Mouse (Mus musculus): ENCODE results near the gene Rnft1. TPM values are rescaled to one million over a fixed set of nuclear protein-coding genes. Genes with fewer than 3 reads are reported as not detected.

The Rnft1 gene
- polyA plus RNA-seq, 1 experiment from 2014 or later, result 58.2 TPM

GRCm38 (mm10) chr11:86539716-86540475, 55.4 kb downstream of the Rnft1 start:
- 82% methylated on average over 6 of the region's 6 CpGs for WGBS
- no peak overlapping the region for H3K9ac ChIP-seq (ENCODE audit: low read length)
- H3K9me3 ChIP-seq (ENCODE audit: control insufficient read depth, low read length), result no peaks in the 10 kb centered on the region
- no peak overlapping the region for H3K4me2 ChIP-seq (replicated peaks; ENCODE audit: low read depth)
- H3K27ac ChIP-seq (replicated peaks), result no peak overlapping the region
- no peak overlapping the region for H3K4me3 ChIP-seq (ENCODE audit: low read depth, low read length)
- H3K27me3 ChIP-seq (ENCODE audit: control insufficient read depth, insufficient read depth, low read length), result no peaks in the 10 kb centered on the region
- ATAC-seq (ENCODE audit: low FRiP score, low TSS enrichment) (no peak), DNase-seq (ENCODE audit: low spot score) (no peak)
- no peaks in the 10 kb centered on the region for H3K4me1 ChIP-seq (replicated peaks; ENCODE audit: control insufficient read depth, insufficient read depth)
- TF ChIP-seq CTCF (IDR thresholded peaks at IDR 0.05; ENCODE audit: low read depth), result no peak
- TF ChIP-seq EP300 (optimal IDR thresholded peaks at IDR 0.05), result no peak
- H3K36me3 ChIP-seq (ENCODE audit: control insufficient read depth, insufficient read depth, low read length), result no peaks in the 10 kb centered on the region

- WGBS, result 73% methylated on average over 2 of the region's 2 CpGs
- ATAC-seq (ENCODE audit: low FRiP score, low TSS enrichment) (no peak), DNase-seq (ENCODE audit: low spot score) (no peak)
- Histone ChIP-seq H3K4me1 (replicated peaks; ENCODE audit: control insufficient read depth, insufficient read depth) (no peaks in the 10 kb centered on the region), H3K36me3 (ENCODE audit: control insufficient read depth, insufficient read depth, low read length) (no peaks in the 10 kb centered on the region), H3K4me3 (ENCODE audit: low read depth, low read length) (no peak overlapping the region), H3K9ac (ENCODE audit: low read length) (no peak overlapping the region), H3K4me2 (replicated peaks; ENCODE audit: low read depth) (no peak overlapping the region), H3K27ac (replicated peaks) (no peak overlapping the region), H3K27me3 (ENCODE audit: control insufficient read depth, insufficient read depth, low read length) (no peaks in the 10 kb centered on the region), H3K9me3 (ENCODE audit: control insufficient read depth, low read length) (no peaks in the 10 kb centered on the region)
- TF ChIP-seq EP300 (optimal IDR thresholded peaks at IDR 0.05) (no peak), CTCF (IDR thresholded peaks at IDR 0.05; ENCODE audit: low read depth) (no peak)
These were observed 56.0 kb downstream of the Rnft1 start for GRCm38 (mm10) chr11:86540476-86540845.

- Histone ChIP-seq H3K36me3 (ENCODE audit: control insufficient read depth, insufficient read depth, low read length) (no peaks in the 10 kb centered on the region), H3K9me3 (ENCODE audit: control insufficient read depth, low read length) (no peaks in the 10 kb centered on the region), H3K4me3 (ENCODE audit: low read depth, low read length) (no peak overlapping the region), H3K9ac (ENCODE audit: low read length) (no peak overlapping the region), H3K4me1 (replicated peaks; ENCODE audit: control insufficient read depth, insufficient read depth) (no peaks in the 10 kb centered on the region), H3K27ac (replicated peaks) (no peak overlapping the region), H3K4me2 (replicated peaks; ENCODE audit: low read depth) (peak overlapping the region; percentile 83; the same call in 1 of the 2 replicates), H3K27me3 (ENCODE audit: control insufficient read depth, insufficient read depth, low read length) (no peaks in the 10 kb centered on the region)
- DNase-seq (ENCODE audit: low spot score) (no peak), ATAC-seq (ENCODE audit: low FRiP score, low TSS enrichment) (no peak)
- 65% methylated on average over 1 of the region's 1 CpGs for WGBS
- TF ChIP-seq EP300 (optimal IDR thresholded peaks at IDR 0.05) (no peak), CTCF (IDR thresholded peaks at IDR 0.05; ENCODE audit: low read depth) (no peak)
These were observed 58.4 kb downstream of the Rnft1 start for GRCm38 (mm10) chr11:86542851-86543250.

- DNase-seq (ENCODE audit: low spot score) (peak; percentile 75), ATAC-seq (ENCODE audit: low FRiP score, low TSS enrichment) (peak; percentile 72)
- Histone ChIP-seq H3K9ac (ENCODE audit: low read length) (peak overlapping the region; percentile 97), H3K4me3 (ENCODE audit: low read depth, low read length) (peak overlapping the region; percentile 90), H3K36me3 (ENCODE audit: control insufficient read depth, insufficient read depth, low read length) (no peaks in the 10 kb centered on the region), H3K9me3 (ENCODE audit: control insufficient read depth, low read length) (no peaks in the 10 kb centered on the region), H3K4me2 (replicated peaks; ENCODE audit: low read depth) (peak overlapping the region; percentile 83), H3K4me1 (replicated peaks; ENCODE audit: control insufficient read depth, insufficient read depth) (no peaks in the 10 kb centered on the region), H3K27ac (replicated peaks) (peak overlapping the region; percentile 90), H3K27me3 (ENCODE audit: control insufficient read depth, insufficient read depth, low read length) (no peaks in the 10 kb centered on the region)
- TF ChIP-seq EP300 (optimal IDR thresholded peaks at IDR 0.05) (no peak), CTCF (IDR thresholded peaks at IDR 0.05; ENCODE audit: low read depth) (no peak)
- WGBS, result under 1% methylated on average over 21 of the region's 50 CpGs
These were observed 59.6 kb downstream of the Rnft1 start for GRCm38 (mm10) chr11:86543960-86544638.

GRCm38 (mm10) chr11:86544639-86545299, 60.3 kb downstream of the Rnft1 start, which contains the start of the genes Rps6kb1 and Tubd1:
Gene Rps6kb1 (minus strand): TSS chr11:86544805.
Gene Tubd1 (plus strand): TSS chr11:86544991.
- peak; percentile 98 for DNase-seq (ENCODE audit: low spot score)
- peak; percentile 13; the same call in 1 of the 2 replicates for TF ChIP-seq CTCF (IDR thresholded peaks at IDR 0.05; ENCODE audit: low read depth)
- no peak for TF ChIP-seq EP300 (optimal IDR thresholded peaks at IDR 0.05)
- Histone ChIP-seq H3K27me3 (ENCODE audit: control insufficient read depth, insufficient read depth, low read length) (no peaks in the 10 kb centered on the region), H3K4me3 (ENCODE audit: low read depth, low read length) (peak within 1 kb of the TSS; percentile 90), H3K27ac (replicated peaks) (peak within 1 kb of the TSS; percentile 90), H3K36me3 (ENCODE audit: control insufficient read depth, insufficient read depth, low read length) (0 out of 2 replicates have a peak, but pooled peaks cover 4% of the 10 kb centered on the region), H3K4me1 (replicated peaks; ENCODE audit: control insufficient read depth, insufficient read depth) (no peaks in the 10 kb centered on the region), H3K4me2 (replicated peaks; ENCODE audit: low read depth) (peak within 1 kb of the TSS; percentile 83), H3K9ac (ENCODE audit: low read length) (peak within 1 kb of the TSS; percentile 97), H3K9me3 (ENCODE audit: control insufficient read depth, low read length) (no peaks in the 10 kb centered on the region)
- WGBS, result under 1% methylated on average over 43 of the region's 43 CpGs
- ATAC-seq (ENCODE audit: low FRiP score, low TSS enrichment), result peak; percentile 98

Data from stomach, postnatal 0 days (tissue).